Mouse (Mus musculus) erythroblast, embryonic 14.5 days (primary cell): Measurements from ENCODE around the gene Rln1.

ENCODE experiments used
- GATA1 ChIP-seq: IDR thresholded peaks from 2 replicates; pipeline ENCODE4 v1.6.1; 2012; ENCODE audit warnings: low read length, inconsistent platforms, mixed read lengths
- TAL1 ChIP-seq: IDR thresholded peaks from 3 replicates; pipeline ENCODE4 v1.6.1; 2012; ENCODE audit warnings: low read length, inconsistent platforms, mixed read lengths

DNA sequence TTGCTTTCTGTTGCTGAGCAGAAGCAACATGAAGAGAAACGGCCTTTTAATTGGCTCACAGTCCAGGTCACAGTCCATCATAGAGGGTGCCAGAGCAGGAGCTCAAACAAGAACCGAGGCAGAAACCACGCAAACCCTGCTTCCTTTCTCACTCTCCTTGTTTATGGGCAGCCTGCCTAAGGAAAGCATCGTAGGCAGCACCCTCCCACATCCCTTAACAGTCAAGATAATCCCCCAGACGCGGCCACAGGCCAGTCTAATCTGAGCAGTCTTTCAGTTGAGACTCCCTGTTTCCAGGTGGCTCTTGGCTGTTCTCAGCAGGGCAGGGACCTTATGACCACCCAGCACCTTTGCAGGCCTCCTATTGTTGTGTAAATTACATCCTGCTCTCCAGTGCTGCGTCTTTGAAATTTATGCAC, 49.0 kb downstream of the Rln1 start:
- TF ChIP-seq GATA1 (no peak), TAL1 (no peak)
